Mouse (Mus musculus) gastrocnemius, adult 2 months (tissue): ENCODE data around the gene Rasal1. TPM values are rescaled to one million over a fixed set of nuclear protein-coding genes. Genes with fewer than 3 reads are reported as not detected.

Experiments
- DNase-seq: peaks from one replicate; pipeline ENCODE4 v3.0.0; 2022
- H3K27ac ChIP-seq: fragments of 200-600 bp; 2 replicates; pipeline ENCODE4 v1.8.1; 2022; ENCODE audit warnings: mild to moderate bottlenecking
- H3K4me3 ChIP-seq: fragments of 200-600 bp; 2 replicates; pipeline ENCODE4 v1.8.1; 2022; ENCODE audit warnings: mild to moderate bottlenecking, moderate library complexity
- CTCF ChIP-seq: fragments of 200-600 bp; IDR thresholded peaks from 2 replicates; pipeline ENCODE4 v1.8.1; 2022; ENCODE audit warnings: antibody characterized with exemption, mild to moderate bottlenecking, moderate library complexity
- intact Hi-C: fragments of 180-260 bp; cut with DNase I; formaldehyde crosslinking; loops from one replicate; pipeline ENCODE4 v1.15.1; 2025
- total RNA-seq, 2 experiments: library from RNA; stranded (reverse); gene quantifications; 2 replicates each; pipeline ENCODE4 v1.2.3; 2021

The Rasal1 gene
- total RNA-seq, 2 experiments from 2014 or later, result not detected

- no peak for DNase-seq
- peak overlapping the region; percentile 68 for H3K4me3 ChIP-seq
- TF ChIP-seq CTCF, result no peak
- no peak overlapping the region for H3K27ac ChIP-seq
- intact Hi-C loops, result no loop called here
Observed at GRCm38 (mm10) chr5:120649374-120649933, 842 bp downstream of the Rasal1 start.

GRCm38 (mm10) chr5:120649938-120650337 lies 1.3 kb downstream of the Rasal1 start:
- no peak for DNase-seq
- TF ChIP-seq CTCF, result no peak
- Histone ChIP-seq H3K27ac (no peak overlapping the region), H3K4me3 (no peak overlapping the region)
- intact Hi-C loops, result no loop called here

GRCm38 (mm10) chr5:120651230-120651629 lies 2.6 kb downstream of the Rasal1 start:
- intact Hi-C loops, result no loop called here
- no peak for DNase-seq
- no peak overlapping the region for H3K4me3 ChIP-seq
- H3K27ac ChIP-seq, result no peak overlapping the region
- TF ChIP-seq CTCF, result no peak

- H3K4me3 ChIP-seq, result no peak overlapping the region
- no peak for TF ChIP-seq CTCF
- DNase-seq, result no peak
- no peak overlapping the region for H3K27ac ChIP-seq
- intact Hi-C loops, result no loop called here
Observed at GRCm38 (mm10) chr5:120652915-120653701, 4.5 kb downstream of the Rasal1 start.

- no peak for DNase-seq
- no peak for TF ChIP-seq CTCF
- no peak overlapping the region for H3K4me3 ChIP-seq
- no peak overlapping the region for H3K27ac ChIP-seq
- intact Hi-C loops, result no loop called here
Observed at GRCm38 (mm10) chr5:120653873-120654272, 5.3 kb downstream of the Rasal1 start.

- intact Hi-C loops, result no loop called here
- DNase-seq, result no peak
- Histone ChIP-seq H3K27ac (no peak overlapping the region), H3K4me3 (no peak overlapping the region)
- TF ChIP-seq CTCF, result no peak
Observed at GRCm38 (mm10) chr5:120656281-120656751, 7.7 kb downstream of the Rasal1 start.

- no peak for TF ChIP-seq CTCF
- H3K4me3 ChIP-seq, result no peak overlapping the region
- intact Hi-C loops, result no loop called here
- no peak for DNase-seq
- H3K27ac ChIP-seq, result no peak overlapping the region
Observed at GRCm38 (mm10) chr5:120660816-120661215, 12.2 kb downstream of the Rasal1 start.

GRCm38 (mm10) chr5:120664888-120665287 lies 16.3 kb downstream of the Rasal1 start:
- no peak overlapping the region for H3K4me3 ChIP-seq
- no peak overlapping the region for H3K27ac ChIP-seq
- TF ChIP-seq CTCF, result no peak
- DNase-seq, result no peak
- intact Hi-C loops, result no loop called here

GRCm38 (mm10) chr5:120668761-120669160 lies 20.1 kb downstream of the Rasal1 start:
- no peak overlapping the region for H3K4me3 ChIP-seq
- TF ChIP-seq CTCF, result no peak
- intact Hi-C loops, result no loop called here
- H3K27ac ChIP-seq, result no peak overlapping the region
- no peak for DNase-seq

- Histone ChIP-seq H3K4me3 (no peak overlapping the region), H3K27ac (no peak overlapping the region)
- intact Hi-C loops, result no loop called here
- TF ChIP-seq CTCF, result no peak
- no peak for DNase-seq
Observed at GRCm38 (mm10) chr5:120670132-120670531, 21.5 kb downstream of the Rasal1 start.

GRCm38 (mm10) chr5:120671865-120672264 lies 23.3 kb downstream of the Rasal1 start:
- Histone ChIP-seq H3K4me3 (no peak overlapping the region), H3K27ac (no peak overlapping the region)
- DNase-seq, result no peak
- intact Hi-C loops, result no loop called here
- TF ChIP-seq CTCF, result no peak

GRCm38 (mm10) chr5:120673626-120674025 lies 25.0 kb downstream of the Rasal1 start:
- no peak overlapping the region for H3K27ac ChIP-seq
- peak; percentile 72 for DNase-seq
- intact Hi-C loops, result loop anchor here (1.0 kb wide), 1 partner anchor 53 kb away; no protein-coding TSS in a partner anchor
- no peak overlapping the region for H3K4me3 ChIP-seq
- peak; percentile 86 for TF ChIP-seq CTCF
